Mouse (Mus musculus): Measurements from ENCODE around the gene Cbx2. TPM values are rescaled to one million over a fixed set of nuclear protein-coding genes. Genes with fewer than 3 reads are reported as not detected.
A peak's percentile ranks its signal among the peaks of the same experiment; 100 is the strongest.

Gene Cbx2
- total RNA-seq, 2 experiments from 2014 or later: 3.1 to 6.6 TPM

- DNase-seq (ENCODE audit: low spot score in 2 of 2): peak in 1 of 2 experiments; percentile 51
Measured at GRCm38 (mm10) chr11:119056301-119057211, 33.8 kb downstream of the Cbx2 start.

GRCm38 (mm10) chr11:119057291-119057690 lies 34.5 kb downstream of the Cbx2 start:
- DNase-seq (ENCODE audit: low spot score in 2 of 2): no peak

- no peak for DNase-seq (ENCODE audit: low spot score in 2 of 2)
Measured at GRCm38 (mm10) chr11:119058041-119058995, 35.6 kb downstream of the Cbx2 start.

- no peak for DNase-seq (ENCODE audit: low spot score in 2 of 2)
Measured at GRCm38 (mm10) chr11:119059256-119059655, 36.5 kb downstream of the Cbx2 start.

- no peak for DNase-seq (ENCODE audit: low spot score in 2 of 2)
Measured at GRCm38 (mm10) chr11:119066841-119067240, 44.1 kb downstream of the Cbx2 start.

GRCm38 (mm10) chr11:119072239-119072638 lies 49.5 kb downstream of the Cbx2 start:
- no peak for DNase-seq (ENCODE audit: low spot score in 2 of 2)

GRCm38 (mm10) chr11:119072986-119073385 lies 50.2 kb downstream of the Cbx2 start:
- no peak for DNase-seq (ENCODE audit: low spot score in 2 of 2)

- no peak for DNase-seq (ENCODE audit: low spot score in 2 of 2)
Measured at GRCm38 (mm10) chr11:119073876-119074433, 51.2 kb downstream of the Cbx2 start.

GRCm38 (mm10) chr11:119075805-119076204 lies 53.0 kb downstream of the Cbx2 start:
- no peak for DNase-seq (ENCODE audit: low spot score in 2 of 2)

- DNase-seq (ENCODE audit: low spot score in 2 of 2): no peak
Measured at GRCm38 (mm10) chr11:119077755-119078154, 55.0 kb downstream of the Cbx2 start.

- peak; percentile 36 to 42 for DNase-seq (ENCODE audit: low spot score in 2 of 2)
Measured at GRCm38 (mm10) chr11:119078691-119079444, 56.1 kb downstream of the Cbx2 start.

GRCm38 (mm10) chr11:119079445-119079837 lies 56.7 kb downstream of the Cbx2 start:
- no peak for DNase-seq (ENCODE audit: low spot score in 2 of 2)

GRCm38 (mm10) chr11:119080461-119081147 lies 57.8 kb downstream of the Cbx2 start:
- DNase-seq (ENCODE audit: low spot score in 2 of 2): peak in 1 of 2 experiments; percentile 21

Other genes with a start within 250 kb of the Cbx2 start
- gene Rbfox3, start 111.4 kb upstream of the Cbx2 start, total RNA-seq (2021): 1 to 10 TPM; 3.7 to 5.0 TPM
- not detected for gene Enpp7, start 34.8 kb upstream of the Cbx2 start, total RNA-seq (2021)
- 10 to 100 TPM; 12.2 to 16.7 TPM for gene Cbx8, start 18.0 kb downstream of the Cbx2 start, total RNA-seq (2021)
- 100 to 1,000 TPM; 115 to 163 TPM for gene Cbx4, start 63.3 kb downstream of the Cbx2 start, total RNA-seq (2021)
- gene Tbc1d16, start 205.5 kb downstream of the Cbx2 start, total RNA-seq (2021): 10 to 100 TPM; 17.7 to 30.8 TPM
- 1 to 10 TPM; 1.2 to 1.3 TPM for gene Ccdc40, start 205.6 kb downstream of the Cbx2 start, total RNA-seq (2021)
- gene Gaa, start 244.9 kb downstream of the Cbx2 start, total RNA-seq (2021): 100 to 1,000 TPM; 106 to 107 TPM

Data from adrenal gland, adult 18-20 months (tissue).